Mouse (Mus musculus): ENCODE measurements around the gene Mrpl14. TPM values are rescaled to one million over a fixed set of nuclear protein-coding genes. Genes with fewer than 3 reads are reported as not detected.

The Mrpl14 gene
- polyA plus RNA-seq, 1 experiment from 2014 or later, result 122 TPM

DNA sequence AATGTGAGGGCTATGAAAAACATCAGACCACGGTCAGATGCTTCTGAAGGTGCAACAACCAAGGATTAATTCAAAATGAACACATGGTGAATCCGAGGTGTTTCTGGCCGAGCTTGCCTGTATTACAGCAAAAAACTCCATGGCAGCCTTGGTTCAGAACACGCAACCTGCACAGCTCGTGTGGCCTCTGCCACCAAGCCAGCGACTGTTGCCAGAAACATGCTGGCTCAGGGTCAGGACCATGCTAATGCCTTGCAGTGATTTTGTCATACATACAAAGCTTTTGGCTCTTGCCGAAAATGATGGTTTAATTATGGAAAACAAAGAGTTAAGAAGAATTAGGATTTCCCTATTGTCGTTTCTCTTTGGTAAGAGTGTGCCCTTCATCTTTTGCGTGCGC is 18.1 kb upstream of the Mrpl14 start:
- Histone ChIP-seq H3K36me3 (peaks cover 98% of the 10 kb centered on the region), H3K9ac (no peak overlapping the region), H3K4me3 (no peak overlapping the region), H3K27ac (no peak overlapping the region), H3K4me1 (replicated peaks) (0 out of 2 replicates have a peak, but pooled peaks cover 4% of the 10 kb centered on the region), H3K27me3 (no peaks in the 10 kb centered on the region), H3K9me3 (no peaks in the 10 kb centered on the region), H3K4me2 (no peak overlapping the region)
- ATAC-seq (ENCODE audit: low FRiP score), result no peak
- 92% methylated on average over 10 of the region's 10 CpGs for WGBS

DNA sequence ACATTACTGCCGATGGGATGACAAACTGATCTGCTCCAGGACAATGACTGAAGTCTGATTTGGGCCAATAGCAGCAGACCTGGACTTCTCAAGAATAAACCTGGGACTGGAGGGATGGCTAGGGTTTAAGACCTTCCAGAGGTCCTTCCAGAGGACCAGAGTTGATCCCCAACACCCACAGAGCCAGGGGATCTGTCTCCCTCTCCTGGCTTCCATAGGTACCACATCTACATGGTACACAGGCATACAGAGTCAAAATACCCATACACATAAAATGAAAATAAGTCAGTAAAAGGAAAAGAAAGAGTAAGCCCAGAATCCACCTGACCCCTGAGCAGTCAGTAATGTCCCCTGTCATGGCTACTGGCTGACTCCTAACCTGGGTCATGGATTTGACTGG is 14.3 kb upstream of the Mrpl14 start:
- Histone ChIP-seq H3K4me3 (no peak overlapping the region), H3K4me1 (replicated peaks) (no peaks in the 10 kb centered on the region), H3K9me3 (no peaks in the 10 kb centered on the region), H3K36me3 (peaks cover 96% of the 10 kb centered on the region), H3K4me2 (no peak overlapping the region), H3K27me3 (no peaks in the 10 kb centered on the region), H3K27ac (no peak overlapping the region), H3K9ac (no peak overlapping the region)
- ATAC-seq (ENCODE audit: low FRiP score), result no peak
- WGBS, result 91% methylated on average over 1 of the region's 1 CpGs

DNA sequence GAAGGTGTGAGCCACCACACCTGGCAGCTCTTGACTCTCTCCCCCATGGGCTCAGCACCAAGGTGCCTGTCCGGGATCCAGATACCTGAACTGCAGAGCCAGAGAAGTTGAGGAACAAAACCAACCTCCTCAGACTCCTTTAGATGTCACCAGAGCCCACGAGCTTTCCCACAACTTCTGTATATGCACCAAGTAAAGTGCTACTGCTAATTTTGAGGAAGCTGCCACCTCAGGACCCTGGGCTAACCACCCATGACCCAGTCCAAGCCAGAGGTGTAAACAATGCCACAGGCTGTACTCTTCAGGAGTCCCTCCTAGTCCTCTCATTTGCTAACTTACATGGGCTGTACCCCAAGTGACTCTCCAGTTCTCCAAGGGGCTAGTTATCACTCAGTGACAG is 13.5 kb upstream of the Mrpl14 start:
- no peaks in the 10 kb centered on the region for H3K9me3 ChIP-seq
- H3K4me1 ChIP-seq (replicated peaks), result no peaks in the 10 kb centered on the region
- peaks cover 96% of the 10 kb centered on the region for H3K36me3 ChIP-seq
- H3K9ac ChIP-seq, result no peak overlapping the region
- H3K4me3 ChIP-seq, result no peak overlapping the region
- WGBS, result 91% methylated on average over 2 of the region's 2 CpGs
- H3K27me3 ChIP-seq, result no peaks in the 10 kb centered on the region
- no peak overlapping the region for H3K27ac ChIP-seq
- ATAC-seq (ENCODE audit: low FRiP score), result no peak
- H3K4me2 ChIP-seq, result no peak overlapping the region

DNA sequence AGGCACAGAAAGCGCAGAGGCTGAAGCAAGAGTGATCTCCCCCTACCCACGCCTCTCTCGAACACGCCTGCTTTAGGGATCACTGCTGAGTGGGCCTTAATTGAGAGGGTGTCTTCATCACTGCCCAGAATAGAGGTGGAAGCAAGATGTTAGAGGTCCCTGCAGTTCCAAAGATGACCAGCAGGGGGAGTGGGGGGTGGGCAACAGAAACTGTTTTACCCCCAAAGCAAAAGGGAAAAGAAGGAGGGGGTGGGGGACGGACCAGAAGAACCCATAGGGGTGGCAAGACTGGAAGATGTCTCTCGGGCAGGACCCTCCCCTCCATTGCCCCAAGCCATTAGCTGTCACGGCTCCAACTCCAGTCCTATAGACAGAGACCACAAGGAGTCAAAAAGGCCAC is 8.0 kb upstream of the Mrpl14 start:
- Histone ChIP-seq H3K4me3 (no peak overlapping the region), H3K27me3 (no peaks in the 10 kb centered on the region), H3K9ac (no peak overlapping the region), H3K9me3 (no peaks in the 10 kb centered on the region), H3K36me3 (peaks cover 58% of the 10 kb centered on the region), H3K4me1 (replicated peaks) (peaks cover 10% of the 10 kb centered on the region), H3K27ac (no peak overlapping the region), H3K4me2 (no peak overlapping the region)
- ATAC-seq (ENCODE audit: low FRiP score), result no peak
- WGBS, result 46% methylated on average over 7 of the region's 7 CpGs

DNA sequence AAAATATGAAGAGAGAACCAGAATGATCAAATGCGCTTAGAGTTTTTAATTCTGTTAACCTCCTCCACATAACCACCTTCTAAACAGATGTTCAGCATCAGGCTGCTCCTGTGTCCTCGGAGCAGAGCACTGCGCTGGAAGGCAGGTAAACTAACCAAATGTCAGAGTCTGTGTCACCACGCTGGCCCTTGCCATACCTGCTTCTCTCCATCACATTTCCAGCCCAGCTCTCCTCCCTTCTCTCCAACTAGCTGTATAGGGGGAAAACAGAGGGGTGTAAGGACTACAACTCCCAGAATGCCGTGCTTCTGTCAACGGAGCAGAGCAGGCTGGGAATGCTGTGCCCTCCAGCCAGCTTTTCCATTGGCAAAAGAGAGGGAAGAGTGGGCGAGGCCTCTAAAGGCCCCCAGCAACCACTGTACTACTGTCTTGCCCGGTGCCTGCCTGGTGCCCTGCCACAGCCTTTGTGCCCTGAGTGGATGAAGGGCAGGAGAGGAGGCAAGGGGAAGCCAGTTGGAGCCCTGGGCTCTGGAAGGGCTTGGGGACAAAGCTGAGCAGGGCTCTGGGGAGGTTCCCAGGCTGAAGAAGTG is 5.6 kb upstream of the Mrpl14 start:
- Histone ChIP-seq H3K4me1 (replicated peaks) (peaks cover 29% of the 10 kb centered on the region), H3K36me3 (peaks cover 38% of the 10 kb centered on the region), H3K27ac (peak overlapping the region; percentile 89), H3K4me3 (peak overlapping the region; percentile 26), H3K9me3 (no peaks in the 10 kb centered on the region), H3K9ac (peak overlapping the region; percentile 70), H3K4me2 (peak overlapping the region; percentile 49), H3K27me3 (no peaks in the 10 kb centered on the region)
- peak; percentile 73 for ATAC-seq (ENCODE audit: low FRiP score)
- 50% methylated on average over 8 of the region's 8 CpGs for WGBS

DNA sequence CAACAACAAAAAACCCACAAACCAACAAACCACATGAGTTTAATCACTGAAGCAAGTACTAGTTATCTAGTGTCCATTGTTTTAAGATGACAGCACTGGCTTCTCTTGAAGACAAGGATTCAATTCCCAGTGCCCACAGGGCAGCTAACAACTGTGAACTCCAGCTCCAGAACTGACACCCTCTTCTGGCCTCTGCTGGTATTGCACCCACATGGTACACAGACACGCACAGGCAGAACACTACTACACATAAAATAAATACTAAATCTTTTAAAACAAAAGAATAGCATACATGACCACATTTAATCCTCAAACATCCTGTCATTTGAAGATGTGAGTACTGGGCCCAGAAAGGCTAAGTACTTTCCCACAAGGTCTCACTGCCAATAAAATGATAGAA is 4.5 kb upstream of the Mrpl14 start:
- Histone ChIP-seq H3K36me3 (peaks cover 27% of the 10 kb centered on the region), H3K4me3 (no peak overlapping the region), H3K4me2 (no peak overlapping the region), H3K9ac (no peak overlapping the region), H3K9me3 (no peaks in the 10 kb centered on the region), H3K27ac (no peak overlapping the region), H3K4me1 (replicated peaks) (peaks cover 30% of the 10 kb centered on the region), H3K27me3 (no peaks in the 10 kb centered on the region)
- WGBS, result 98% methylated on average over 1 of the region's 1 CpGs
- no peak for ATAC-seq (ENCODE audit: low FRiP score)

DNA sequence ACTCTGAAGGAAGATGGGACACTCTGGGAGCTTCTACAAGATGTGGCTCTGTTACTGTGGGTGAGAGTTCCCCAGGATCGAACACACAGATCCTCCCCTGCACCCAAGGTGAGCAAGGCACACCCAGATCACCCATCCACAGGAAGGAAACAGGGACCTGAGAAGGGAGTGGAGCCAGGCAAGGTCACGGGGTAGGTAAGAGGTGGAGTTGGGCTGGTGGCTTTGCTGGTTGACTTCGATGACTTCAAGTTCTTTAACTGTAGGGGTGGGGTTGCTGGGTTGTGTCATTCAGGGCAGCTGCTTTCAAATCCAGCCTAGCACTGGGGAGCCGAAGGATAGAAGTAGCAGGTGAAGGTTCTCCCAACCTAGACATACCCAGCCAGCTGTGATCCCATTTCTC is 3.3 kb upstream of the Mrpl14 start:
- H3K9me3 ChIP-seq, result no peaks in the 10 kb centered on the region
- no peak overlapping the region for H3K4me3 ChIP-seq
- H3K27ac ChIP-seq, result no peak overlapping the region
- H3K36me3 ChIP-seq, result peaks cover 15% of the 10 kb centered on the region
- no peak overlapping the region for H3K4me2 ChIP-seq
- WGBS, result 97% methylated on average over 4 of the region's 4 CpGs
- H3K9ac ChIP-seq, result no peak overlapping the region
- H3K27me3 ChIP-seq, result no peaks in the 10 kb centered on the region
- no peak for ATAC-seq (ENCODE audit: low FRiP score)
- H3K4me1 ChIP-seq (replicated peaks), result peaks cover 43% of the 10 kb centered on the region

DNA sequence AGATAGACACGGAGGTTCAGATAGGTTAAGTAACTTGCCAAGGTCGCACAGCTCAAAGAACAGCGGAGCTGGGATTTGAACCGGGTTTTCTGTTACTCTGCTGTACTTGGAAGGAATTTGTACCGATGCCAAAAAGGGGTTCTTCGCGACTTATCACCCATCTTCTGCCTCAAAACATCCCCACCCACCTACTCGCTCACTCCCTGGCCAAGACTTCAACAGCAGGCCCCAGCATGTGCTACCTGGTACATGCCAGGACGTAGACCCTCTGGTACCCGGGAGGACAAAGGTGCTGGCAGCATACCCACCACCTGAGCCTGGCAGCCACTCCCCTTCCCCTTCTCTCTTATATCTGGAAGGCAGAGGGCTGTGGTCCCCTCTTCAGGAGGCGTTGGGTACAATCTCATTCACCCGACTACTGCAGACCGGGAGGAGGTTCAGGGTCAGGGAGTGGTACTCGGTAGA is 1.4 kb upstream of the Mrpl14 start:
- H3K4me3 ChIP-seq, result peak overlapping the region; percentile 88
- no peaks in the 10 kb centered on the region for H3K9me3 ChIP-seq
- H3K4me2 ChIP-seq, result peak overlapping the region; percentile 77
- peak overlapping the region; percentile 96 for H3K9ac ChIP-seq
- peak overlapping the region; percentile 96 for H3K27ac ChIP-seq
- 24% methylated on average over 14 of the region's 14 CpGs for WGBS
- ATAC-seq (ENCODE audit: low FRiP score), result peak; percentile 14
- no peaks in the 10 kb centered on the region for H3K27me3 ChIP-seq
- H3K4me1 ChIP-seq (replicated peaks), result peaks cover 44% of the 10 kb centered on the region
- H3K36me3 ChIP-seq, result no peaks in the 10 kb centered on the region

DNA sequence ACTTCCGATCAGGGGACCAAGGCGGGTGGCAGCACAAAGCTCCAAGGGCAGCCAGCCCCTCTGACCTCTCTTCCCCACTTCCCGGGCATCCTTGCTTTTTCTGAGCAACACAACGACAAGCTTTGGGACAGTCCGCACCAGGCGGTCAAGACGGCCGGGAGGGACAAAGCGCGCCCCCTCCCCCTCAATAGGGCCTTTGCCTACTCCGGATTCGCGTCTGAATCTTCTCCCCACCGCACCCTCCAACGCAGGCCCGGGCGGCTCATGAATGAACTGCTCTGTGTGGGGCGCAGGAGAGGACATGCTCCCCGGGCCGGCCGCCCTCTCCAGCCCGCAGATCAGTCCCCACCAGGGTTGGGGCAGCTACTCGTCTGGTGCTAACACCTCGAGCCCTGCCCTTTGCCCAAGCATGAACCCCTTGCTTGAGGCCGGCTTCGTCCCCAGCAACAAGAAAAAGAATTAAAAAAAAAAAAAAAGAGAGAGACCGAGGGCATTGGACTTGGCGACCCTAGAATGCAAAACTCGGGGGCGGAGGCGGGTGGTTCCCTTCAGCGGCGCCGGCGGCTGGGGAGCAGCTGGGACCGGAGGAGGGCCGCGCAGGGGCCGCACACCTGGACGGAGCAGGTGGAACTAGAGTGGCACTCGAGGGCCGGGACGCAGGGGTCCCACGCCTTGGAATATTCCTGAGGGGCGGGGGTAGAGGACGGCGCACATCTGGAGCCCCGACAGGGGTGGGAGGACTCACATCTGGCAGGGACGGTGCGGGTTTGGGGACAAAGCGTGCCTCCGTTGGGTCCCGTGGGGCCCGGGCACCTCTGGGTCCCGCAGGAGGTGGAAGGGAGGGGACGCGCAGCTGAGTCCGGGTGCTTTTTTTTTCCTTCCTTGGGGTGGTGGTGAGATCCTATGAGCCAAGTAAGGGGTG is 690 bp upstream of the Mrpl14 start:
- Histone ChIP-seq H3K4me3 (peak overlapping the region; percentile 88), H3K4me2 (peak overlapping the region; percentile 77), H3K27me3 (no peaks in the 10 kb centered on the region), H3K27ac (peak overlapping the region; percentile 96), H3K36me3 (no peaks in the 10 kb centered on the region), H3K9me3 (no peaks in the 10 kb centered on the region), H3K4me1 (replicated peaks) (peaks cover 42% of the 10 kb centered on the region), H3K9ac (peak overlapping the region; percentile 96)
- peak; percentile 50 for ATAC-seq (ENCODE audit: low FRiP score)
- under 1% methylated on average over 55 of the region's 58 CpGs for WGBS

DNA sequence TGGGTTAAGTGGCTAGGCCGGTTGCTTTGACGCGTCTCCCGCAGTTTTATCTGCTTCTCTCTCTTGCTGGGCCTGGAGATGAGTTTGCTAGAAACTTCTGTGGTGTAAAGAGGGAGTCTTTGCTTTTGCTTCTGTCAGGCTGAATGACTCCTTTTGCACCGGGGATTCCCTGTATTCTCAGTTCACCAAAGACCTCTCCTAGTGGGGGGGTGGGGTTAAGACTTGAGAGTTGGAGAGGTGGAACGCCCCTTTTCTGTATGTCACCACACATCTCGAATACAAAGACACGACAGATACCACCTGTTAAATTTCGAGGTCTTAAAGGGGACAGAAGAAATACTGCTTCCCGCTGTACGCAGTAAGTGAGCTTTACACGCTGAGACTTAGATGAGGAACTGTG is 594 bp downstream of the Mrpl14 start, which contains the start of gene Tmem63b:
Gene Tmem63b, minus strand, starts transcription at position 190 of the 400 bp plus-strand sequence.
- peak within 1 kb of the TSS; percentile 88 for H3K4me3 ChIP-seq
- peak within 1 kb of the TSS; percentile 96 for H3K27ac ChIP-seq
- H3K27me3 ChIP-seq, result no peaks in the 10 kb centered on the region
- H3K4me2 ChIP-seq, result peak within 1 kb of the TSS; percentile 89
- H3K9me3 ChIP-seq, result no peaks in the 10 kb centered on the region
- H3K36me3 ChIP-seq, result no peaks in the 10 kb centered on the region
- 8% methylated on average over 12 of the region's 12 CpGs for WGBS
- peaks cover 34% of the 10 kb centered on the region for H3K4me1 ChIP-seq (replicated peaks)
- ATAC-seq (ENCODE audit: low FRiP score), result no peak; the same call in 1 of the 2 replicates
- H3K9ac ChIP-seq, result peak within 1 kb of the TSS; percentile 96

DNA sequence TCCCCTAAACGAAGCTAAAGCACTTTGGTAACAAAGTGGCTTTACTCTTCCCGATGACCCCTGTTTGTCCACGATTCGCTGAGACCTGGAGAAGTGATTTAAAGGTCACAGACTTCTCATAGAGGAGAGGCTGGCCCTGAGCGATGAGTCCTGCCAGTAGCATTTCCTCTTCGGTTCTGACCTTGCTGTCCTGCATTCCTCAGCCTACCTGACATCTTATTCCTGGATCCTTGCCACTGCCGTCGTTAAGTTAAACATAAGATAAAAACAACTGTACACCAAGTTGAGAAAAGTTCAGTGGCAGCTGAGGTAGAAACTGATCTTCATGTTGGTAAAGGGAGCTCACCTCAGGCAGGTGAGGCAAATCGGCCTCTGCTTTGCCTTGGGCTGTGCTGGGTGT is 3.0 kb downstream of the Mrpl14 start:
- Histone ChIP-seq H3K4me1 (replicated peaks) (peaks cover 26% of the 10 kb centered on the region), H3K27me3 (no peaks in the 10 kb centered on the region), H3K4me2 (no peak overlapping the region), H3K9ac (no peak overlapping the region), H3K9me3 (no peaks in the 10 kb centered on the region), H3K36me3 (no peaks in the 10 kb centered on the region), H3K4me3 (no peak overlapping the region), H3K27ac (no peak overlapping the region)
- 93% methylated on average over 9 of the region's 9 CpGs for WGBS
- ATAC-seq (ENCODE audit: low FRiP score), result no peak

DNA sequence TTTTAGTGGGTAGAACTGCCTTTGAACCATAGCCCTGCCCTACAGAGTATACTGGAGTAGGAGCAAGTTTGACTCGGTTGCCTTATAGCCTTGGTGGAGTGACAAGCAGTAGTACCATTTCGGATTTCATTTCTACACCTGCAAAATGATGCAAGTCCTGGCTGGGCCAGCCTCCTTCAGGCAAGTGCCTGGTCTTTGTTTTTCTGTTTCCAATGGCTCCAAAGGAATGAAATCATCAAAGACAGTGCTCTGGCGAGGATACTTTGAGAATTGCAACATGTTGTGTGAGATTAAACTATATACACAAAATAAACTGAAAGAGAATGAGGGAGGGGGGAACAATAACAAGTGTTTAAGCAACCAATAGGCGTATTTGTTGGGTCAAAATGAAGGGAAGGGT is 3.9 kb downstream of the Mrpl14 start:
- H3K9ac ChIP-seq, result no peak overlapping the region
- ATAC-seq (ENCODE audit: low FRiP score), result no peak
- WGBS, result 96% methylated on average over 4 of the region's 4 CpGs

More for the DNA sequence above, 3.9 kb downstream of the Mrpl14 start:
- Histone ChIP-seq H3K4me3 (no peak overlapping the region), H3K9me3 (no peaks in the 10 kb centered on the region), H3K27me3 (no peaks in the 10 kb centered on the region), H3K4me2 (no peak overlapping the region), H3K27ac (no peak overlapping the region), H3K36me3 (no peaks in the 10 kb centered on the region), H3K4me1 (replicated peaks) (peaks cover 16% of the 10 kb centered on the region)

Measured in hindbrain, embryonic 13.5 days (tissue).